Mouse (Mus musculus) MEL (cell line): ENCODE results near the gene Gpr162. TPM values are rescaled to one million over a fixed set of nuclear protein-coding genes. Genes with fewer than 3 reads are reported as not detected.
A peak's percentile ranks its signal among the peaks of the same experiment; 100 is the strongest.

ENCODE experiments used
- DNase-seq: peaks from one replicate; pipeline ENCODE4 v3.0.0; 2011; ENCODE audit warnings: low read depth, low spot score
- H3K27ac ChIP-seq: 2 replicates; pipeline ENCODE4 v1.5.1; 2012; ENCODE audit warnings: low read depth, mild to moderate bottlenecking, control low read depth, low read length, moderate library complexity; ENCODE audit not compliant: control insufficient read depth
- H3K27me3 ChIP-seq, 2 experiments: fragments of 150-350 bp in 1 of 2; sonication (generic) in 1 of 2; 2 replicates each; pipeline ENCODE4 v1.6.1; 2012; ENCODE audit warnings: low read length in 2 of 2, mild to moderate bottlenecking in 2 of 2, improper control_type of control experiment in 1 of 2, moderate library complexity in 1 of 2; ENCODE audit not compliant: insufficient read depth in 2 of 2, control insufficient read depth in 1 of 2
- H3K36me3 ChIP-seq, 2 experiments: 2 replicates each; pipeline ENCODE4 v1.6.1; 2012 to 2014; ENCODE audit warnings: low read length in 2 of 2, improper control_type of control experiment in 1 of 2, inconsistent platforms in 1 of 2, mild to moderate bottlenecking in 1 of 2; ENCODE audit not compliant: insufficient read depth in 2 of 2, control insufficient read depth in 1 of 2
- H3K4me1 ChIP-seq, 2 experiments: fragments of 150-350 bp in 1 of 2; sonication (generic) in 1 of 2; 2 replicates each; pipeline ENCODE4 v1.6.1; 2012; ENCODE audit warnings: low read length in 2 of 2, improper control_type of control experiment in 1 of 2, mild to moderate bottlenecking in 1 of 2; ENCODE audit not compliant: insufficient read depth in 2 of 2, control insufficient read depth in 1 of 2
- H3K4me3 ChIP-seq, 2 experiments: fragments of 150-350 bp in 1 of 2; sonication (generic) in 1 of 2; 2 replicates each; pipeline ENCODE4 v1.5.1; 2012; ENCODE audit warnings: low read depth in 2 of 2, low read length in 2 of 2, mild to moderate bottlenecking in 2 of 2, moderate library complexity in 2 of 2, control low read depth in 1 of 2, improper control_type of control experiment in 1 of 2; ENCODE audit not compliant: control insufficient read depth in 1 of 2, insufficient read depth in 1 of 2
- H3K79me2 ChIP-seq: 2 replicates; pipeline ENCODE4 v1.6.1; 2012; ENCODE audit warnings: mild to moderate bottlenecking, low read length, moderate library complexity; ENCODE audit not compliant: control insufficient read depth, poor library complexity, insufficient read depth
- H3K9ac ChIP-seq: 2 replicates; pipeline ENCODE4 v1.6.1; 2012; ENCODE audit warnings: low read depth, mild to moderate bottlenecking, control low read depth, low read length, moderate library complexity; ENCODE audit not compliant: control insufficient read depth, poor library complexity, severe bottlenecking
- H3K9me3 ChIP-seq: fragments of 150-350 bp; sonication (generic); replicated peaks from 2 replicates; pipeline ENCODE4 v1.6.1; 2012; ENCODE audit warnings: mild to moderate bottlenecking, low read length, improper control_type of control experiment, moderate library complexity; ENCODE audit not compliant: insufficient read depth
- CHD1 ChIP-seq: IDR thresholded peaks from 2 replicates; pipeline ENCODE4 v1.6.1; 2012; ENCODE audit warnings: low read depth, mild to moderate bottlenecking, inconsistent platforms, low read length, improper control_type of control experiment
- CTCF ChIP-seq, 3 experiments: IDR thresholded peaks in 2 of 3; conservative IDR thresholded peaks in 1 of 3; 2 replicates each; pipeline ENCODE4 v1.5.1; 2011 to 2012; ENCODE audit warnings: low read length in 3 of 3, low read depth in 2 of 3, mild to moderate bottlenecking in 2 of 3, improper control_type of control experiment in 1 of 3, inconsistent platforms in 1 of 3, mixed read lengths in 1 of 3, moderate library complexity in 1 of 3; ENCODE audit not compliant: control insufficient read depth in 1 of 3, insufficient read depth in 1 of 3, poor library complexity in 1 of 3, severe bottlenecking in 1 of 3
- E2F4 ChIP-seq: IDR thresholded peaks from 2 replicates; pipeline ENCODE4 v1.6.1; 2011; ENCODE audit warnings: low read depth, low read length, improper control_type of control experiment, borderline replicate concordance
- EP300 ChIP-seq, 2 experiments: IDR thresholded peaks; 2 replicates each; pipeline ENCODE4 v1.6.1; 2011; ENCODE audit warnings: improper control_type of control experiment in 2 of 2, low read length in 2 of 2, low read depth in 1 of 2, mild to moderate bottlenecking in 1 of 2
- ETS1 ChIP-seq: IDR thresholded peaks from 2 replicates; pipeline ENCODE4 v1.6.1; 2012; ENCODE audit warnings: low read depth, mild to moderate bottlenecking, inconsistent platforms, low read length, improper control_type of control experiment, moderate library complexity
- GABPA ChIP-seq: IDR thresholded peaks from 2 replicates; pipeline ENCODE4 v1.6.1; 2012; ENCODE audit warnings: low read depth, mild to moderate bottlenecking, inconsistent platforms, low read length, improper control_type of control experiment, moderate library complexity
- HCFC1 ChIP-seq: IDR thresholded peaks from 2 replicates; pipeline ENCODE4 v1.6.1; 2012; ENCODE audit warnings: low read depth, mild to moderate bottlenecking, inconsistent platforms, low read length, improper control_type of control experiment, moderate library complexity
- JUND ChIP-seq: IDR thresholded peaks from 2 replicates; pipeline ENCODE4 v1.6.1; 2011; ENCODE audit warnings: low read depth, mild to moderate bottlenecking, improper control_type of control experiment, low read length
- MAX ChIP-seq: IDR thresholded peaks from 2 replicates; pipeline ENCODE4 v1.6.1; 2011; ENCODE audit warnings: low read length, improper control_type of control experiment
- MAZ ChIP-seq: IDR thresholded peaks from 2 replicates; pipeline ENCODE4 v1.6.1; 2012; ENCODE audit warnings: low read depth, mild to moderate bottlenecking, inconsistent platforms, low read length, improper control_type of control experiment
- MYB ChIP-seq: IDR thresholded peaks from 2 replicates; pipeline ENCODE4 v1.6.1; 2011; ENCODE audit warnings: mild to moderate bottlenecking, low read depth, low read length, improper control_type of control experiment
- MYC ChIP-seq: IDR thresholded peaks from 2 replicates; pipeline ENCODE4 v1.6.1; 2011; ENCODE audit warnings: low read depth, mild to moderate bottlenecking, low read length, improper control_type of control experiment, moderate library complexity
- NELFE ChIP-seq: IDR thresholded peaks from 2 replicates; pipeline ENCODE4 v1.6.1; 2011; ENCODE audit warnings: low read depth, low read length, improper control_type of control experiment
- POLR2AphosphoS5 ChIP-seq: IDR thresholded peaks from 2 replicates; pipeline ENCODE4 v1.6.1; 2012; ENCODE audit warnings: low read depth, borderline replicate concordance, mild to moderate bottlenecking, inconsistent platforms, low read length, moderate library complexity, mixed read lengths
- RCOR1 ChIP-seq: IDR thresholded peaks from 2 replicates; pipeline ENCODE4 v1.6.1; 2012; ENCODE audit warnings: low read depth, mild to moderate bottlenecking, inconsistent platforms, low read length, improper control_type of control experiment
- SIN3A ChIP-seq: IDR thresholded peaks from 2 replicates; pipeline ENCODE4 v1.6.1; 2012; ENCODE audit warnings: low read length, improper control_type of control experiment, inconsistent platforms
- SMC3 ChIP-seq: IDR thresholded peaks from 2 replicates; pipeline ENCODE4 v1.6.1; 2011; ENCODE audit warnings: low read depth, low read length, improper control_type of control experiment
- TCF12 ChIP-seq: IDR thresholded peaks from 2 replicates; pipeline ENCODE4 v1.6.1; 2014; ENCODE audit warnings: low read depth, mild to moderate bottlenecking, inconsistent platforms, low read length, improper control_type of control experiment, moderate library complexity
- UBTF ChIP-seq: IDR thresholded peaks from 2 replicates; pipeline ENCODE4 v1.6.1; 2012; ENCODE audit warnings: low read depth, mild to moderate bottlenecking, inconsistent platforms, low read length, improper control_type of control experiment, moderate library complexity, borderline replicate concordance; ENCODE audit not compliant: insufficient read depth
- USF1 ChIP-seq: IDR thresholded peaks from 2 replicates; pipeline ENCODE4 v1.6.1; 2014; ENCODE audit warnings: low read depth, mild to moderate bottlenecking, inconsistent platforms, low read length, improper control_type of control experiment, moderate library complexity
- USF2 ChIP-seq, 2 experiments: IDR thresholded peaks; 2 replicates each; pipeline ENCODE4 v1.6.1; 2011 to 2012; ENCODE audit warnings: improper control_type of control experiment in 2 of 2, low read length in 2 of 2, borderline replicate concordance in 1 of 2, inconsistent platforms in 1 of 2, low read depth in 1 of 2, mild to moderate bottlenecking in 1 of 2; ENCODE audit not compliant: insufficient read depth in 1 of 2
- ZKSCAN1 ChIP-seq: IDR thresholded peaks from 2 replicates; pipeline ENCODE4 v1.6.1; 2012; ENCODE audit warnings: low read depth, mild to moderate bottlenecking, inconsistent platforms, low read length, improper control_type of control experiment, moderate library complexity
- polyA plus RNA-seq, 2 experiments: library from polyadenylated mRNA; stranded (reverse) in 1 of 2; unstranded in 1 of 2; fragments of >175 nt in 1 of 2; fragments of >200 nt in 1 of 2; gene quantifications; 2 replicates each; pipeline versions ENCODE4 v1.2.1 to v1.2.4; 2012; ENCODE audit warnings: low replicate concordance in 2 of 2, low read depth in 1 of 2; ENCODE audit not compliant: insufficient read length in 2 of 2, insufficient read depth in 1 of 2, missing spikeins in 1 of 2
- total RNA-seq: library from RNA; depleted of rRNA; stranded (reverse); fragments of 300-350 nt; gene quantifications from 2 replicates; pipeline ENCODE4 v1.2.3, GENCODE M21; 2012

The Gpr162 gene
- total and polyA plus RNA-seq, 3 experiments: 0.08 to 0.84 TPM; not detected in 1

DNA sequence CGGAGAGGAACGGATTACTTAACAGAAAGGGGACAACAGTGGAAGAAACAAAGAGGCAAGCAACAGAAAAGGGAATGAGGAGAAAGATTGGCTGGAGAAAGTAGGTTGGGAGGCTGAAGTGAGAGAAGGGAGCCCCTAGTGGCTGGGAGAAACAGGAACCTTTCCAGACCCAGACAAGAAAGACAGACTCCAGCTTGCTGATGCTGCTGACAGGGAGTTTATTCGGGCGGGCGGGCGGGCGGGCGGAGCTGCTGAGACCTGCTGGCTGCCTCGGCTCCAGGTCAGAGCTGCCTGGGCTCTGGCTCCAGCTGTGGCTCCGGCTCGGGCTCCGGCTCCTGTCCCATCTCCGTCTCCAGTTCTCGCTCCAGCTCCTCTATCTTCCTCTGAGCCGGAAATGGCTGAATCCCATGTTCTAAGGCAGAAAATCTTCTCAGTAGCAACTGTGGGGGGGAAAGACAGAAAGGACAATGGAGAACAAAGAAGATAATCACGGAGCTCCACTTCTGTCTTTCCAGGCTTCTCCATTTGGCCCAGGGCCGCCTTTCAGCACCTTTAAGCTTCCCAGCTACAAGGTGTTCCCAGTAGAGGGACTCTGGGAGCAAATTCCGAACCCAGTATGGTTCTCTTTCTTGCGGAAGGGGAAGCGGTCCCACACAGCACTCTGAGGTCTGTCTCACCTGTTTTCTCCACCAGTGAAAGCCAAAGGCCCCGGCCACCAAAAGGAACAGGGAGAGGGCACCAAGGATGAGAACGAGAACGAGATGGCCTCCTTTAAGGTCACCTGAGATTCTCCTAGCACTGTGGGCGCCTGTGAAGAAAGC lies 40.6 kb upstream of the Gpr162 start:
- H3K79me2 ChIP-seq: peaks cover 2% of the 10 kb centered on the region; the same call in 1 of the 2 replicates
- H3K4me3 ChIP-seq: peak overlapping the region; percentile 72 to 74
- peak; percentile 88 for DNase-seq
- no peaks in the 10 kb centered on the region; a peak in 1 of 4 replicates for H3K36me3 ChIP-seq
- no peaks in the 10 kb centered on the region for H3K27me3 ChIP-seq
- H3K4me1 ChIP-seq: peaks cover 0 to 5% of the 10 kb centered on the region in 2 experiments; a peak in 3 of 4 replicates
- H3K27ac ChIP-seq: peak overlapping the region; percentile 23
- peak overlapping the region; percentile 76 for H3K9ac ChIP-seq
- H3K9me3 ChIP-seq: no peaks in the 10 kb centered on the region
- no peak for TF ChIP-seq MAX
- TF ChIP-seq E2F4: no peak
- no peak for TF ChIP-seq MYB
- no peak for TF ChIP-seq ETS1
- no peak for TF ChIP-seq MYC
- TF ChIP-seq EP300 (IDR thresholded peaks at IDR 0.05; ENCODE audit: low read depth in 1 of 2, low read length in 2 of 2): no peak
- TF ChIP-seq TCF12: no peak
- TF ChIP-seq NELFE: peak; percentile 47; the same call in 1 of the 2 replicates
- TF ChIP-seq USF2 (IDR thresholded peaks at IDR 0.05; ENCODE audit: borderline replicate concordance in 1 of 2, insufficient read depth in 1 of 2, low read depth in 1 of 2, low read length in 2 of 2): no peak
- TF ChIP-seq UBTF: no peak
- no peak for TF ChIP-seq CHD1
- TF ChIP-seq SIN3A: peak; percentile 30; the same call in 1 of the 2 replicates
- TF ChIP-seq ZKSCAN1: no peak
- no peak for TF ChIP-seq GABPA
- TF ChIP-seq POLR2AphosphoS5: no peak
- peak; percentile 31 for TF ChIP-seq SMC3
- TF ChIP-seq JUND: no peak
- no peak for TF ChIP-seq MAZ
- no peak for TF ChIP-seq USF1
- TF ChIP-seq HCFC1: peak; percentile 29; the same call in 1 of the 2 replicates
- TF ChIP-seq RCOR1: no peak
- peak; percentile 54 to 70 (median 63); a peak in 5 of 6 replicates for TF ChIP-seq CTCF (IDR thresholded peaks at IDR 0.05 in 2 of 3, conservative IDR thresholded peaks at IDR 0.05 in 1 of 3; ENCODE audit: control insufficient read depth in 1 of 3, insufficient read depth in 1 of 3, low read depth in 2 of 3, low read length in 3 of 3, poor library complexity in 1 of 3, severe bottlenecking in 1 of 3)
